Mouse (Mus musculus): ENCODE measurements around the gene Nae1.
"Not testable (repeated sequence)": the region's sequence is repeated elsewhere in the genome, so short reads cannot be mapped to it uniquely, and the experiment has no call there.

Gene Nae1

GRCm38 (mm10) chr8:104533971-104534778 is at the start of gene Nae1, which contains the start of gene Car7:
Nae1 (minus strand) TSS chr8:104534637.
Car7 (plus strand) TSS chr8:104534689.
- peak; percentile 90 to 91 for DNase-seq (ENCODE audit: low spot score in 2 of 2)

- not testable (repeated sequence) for DNase-seq (ENCODE audit: low spot score in 2 of 2)
Observed at GRCm38 (mm10) chr8:104577606-104578005, 43.2 kb upstream of the Nae1 start.

DNA sequence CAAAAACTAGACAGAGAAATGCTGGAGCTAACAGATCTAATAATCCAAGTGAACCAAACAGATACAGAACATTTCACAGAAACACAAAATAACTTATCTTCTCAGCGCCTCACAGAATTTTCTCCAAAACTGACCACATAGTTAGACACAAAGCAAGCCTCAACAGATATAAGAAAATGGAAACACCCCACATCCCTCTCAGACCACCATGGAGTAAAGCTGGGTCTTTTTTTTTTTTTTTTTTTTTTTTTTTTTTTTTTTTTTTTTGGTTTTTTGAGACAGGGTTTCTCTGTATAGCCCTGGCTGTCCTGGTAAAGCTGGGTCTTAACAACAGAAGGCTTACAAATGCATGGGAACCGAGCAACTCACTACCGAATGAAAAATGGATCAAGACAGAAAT is 42.4 kb upstream of the Nae1 start:
- DNase-seq (ENCODE audit: low spot score in 2 of 2): no peak

DNA sequence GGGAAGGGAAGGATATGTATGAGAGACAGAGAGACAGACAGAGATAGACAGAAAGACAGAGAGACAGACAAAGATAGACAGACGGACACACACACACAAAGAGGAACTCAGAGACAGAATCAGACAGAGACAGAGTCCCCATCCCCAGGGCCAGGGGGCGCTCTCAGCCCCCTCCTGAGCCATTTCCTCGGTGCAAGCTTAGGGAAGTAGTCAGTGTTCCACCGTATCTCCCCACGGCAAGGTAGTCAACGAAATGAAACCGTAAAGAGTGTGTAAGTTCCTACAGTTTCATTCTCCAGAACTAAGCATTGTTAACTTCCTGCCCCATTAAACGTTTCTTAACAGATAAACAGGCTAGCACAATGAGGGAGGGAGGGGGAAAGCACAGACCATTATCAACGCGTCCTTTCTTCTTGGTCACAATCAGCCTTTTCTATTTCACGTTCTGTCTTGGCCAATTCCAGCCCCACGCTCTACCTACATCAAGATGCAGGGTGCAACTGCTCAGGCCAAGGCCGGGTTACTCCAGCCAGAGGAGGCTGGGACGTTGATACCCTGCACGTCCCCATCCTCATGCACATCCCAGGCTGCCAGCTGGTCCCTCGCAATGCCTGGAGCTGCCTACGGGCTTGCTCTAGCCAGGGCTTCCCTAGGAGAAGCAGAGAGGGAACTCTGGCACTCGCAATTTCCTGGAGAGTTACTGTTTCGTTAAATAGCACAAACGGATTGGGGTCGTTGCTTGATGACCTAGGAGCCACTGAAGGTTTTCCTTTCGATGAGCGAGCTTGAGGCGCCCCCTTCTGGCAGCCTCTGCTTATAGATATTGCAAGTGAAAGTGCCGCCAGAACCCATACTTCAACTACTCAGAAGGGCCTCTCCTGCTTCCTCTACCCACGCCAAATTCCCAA is 36.3 kb upstream of the Nae1 start:
- DNase-seq (ENCODE audit: low spot score in 2 of 2): peak; percentile 64 to 79

GRCm38 (mm10) chr8:104569559-104569958 is 35.1 kb upstream of the Nae1 start:
- no peak for DNase-seq (ENCODE audit: low spot score in 2 of 2)

DNA sequence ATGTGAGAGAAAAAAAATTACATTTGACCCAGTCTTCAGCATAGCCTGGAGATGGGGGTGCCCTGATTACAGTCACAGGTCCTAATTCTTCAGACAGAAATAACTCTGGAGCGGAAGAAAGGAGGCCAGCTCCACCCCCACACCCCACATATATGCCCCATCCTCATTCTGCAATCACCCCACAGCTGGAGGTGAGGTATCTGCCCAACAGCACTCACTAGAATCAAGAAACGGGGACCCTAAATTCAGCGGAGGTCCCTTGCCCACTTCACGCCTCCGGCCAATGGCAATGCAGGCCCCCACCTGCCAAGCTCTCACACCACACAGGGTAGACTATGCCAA is 31.0 kb upstream of the Nae1 start:
- DNase-seq (ENCODE audit: low spot score in 2 of 2): no peak

DNA sequence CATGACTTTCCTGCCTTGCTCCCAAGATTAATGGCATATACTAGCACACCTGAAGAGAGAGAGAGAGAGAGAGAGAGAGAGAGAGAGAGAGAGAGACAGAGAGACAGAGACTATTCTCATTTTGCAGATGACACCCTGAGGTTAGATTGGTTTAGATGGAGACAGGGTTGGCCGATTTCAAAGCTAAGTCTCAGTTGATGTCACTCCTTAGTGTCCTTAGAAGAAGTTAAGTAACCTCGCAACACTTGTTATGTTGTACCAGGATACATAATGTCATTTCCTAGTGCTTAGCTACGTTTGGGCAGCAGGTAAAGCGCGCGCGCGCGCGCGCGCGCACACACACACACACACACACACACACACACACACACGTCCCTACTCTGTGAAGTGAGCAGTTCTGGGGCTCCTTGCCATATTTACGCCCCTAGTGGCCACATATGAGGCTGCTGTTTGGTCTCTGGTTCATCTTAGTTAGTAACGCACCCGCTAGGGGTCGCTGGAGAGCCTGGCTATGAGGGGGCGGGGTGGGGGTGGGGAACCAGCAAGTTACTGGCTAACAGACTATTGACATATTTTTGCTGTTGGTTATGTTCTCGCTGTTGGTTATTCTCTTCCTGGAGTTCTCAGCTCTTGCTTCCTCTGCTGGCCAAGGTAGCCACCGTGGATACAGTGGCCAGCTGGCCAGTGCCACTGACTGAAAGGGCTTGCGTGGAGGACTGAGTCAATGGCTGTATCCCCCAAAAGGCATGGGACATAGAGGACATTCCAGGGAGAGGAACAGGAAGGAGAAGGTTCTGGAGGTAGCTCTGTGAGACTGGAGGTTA is 30.4 kb upstream of the Nae1 start:
- DNase-seq (ENCODE audit: low spot score in 2 of 2): peak; percentile 66 to 86

GRCm38 (mm10) chr8:104560731-104561130 is 26.3 kb upstream of the Nae1 start:
- no peak for DNase-seq (ENCODE audit: low spot score in 2 of 2)

GRCm38 (mm10) chr8:104557226-104557625 is 22.8 kb upstream of the Nae1 start:
- DNase-seq (ENCODE audit: low spot score in 2 of 2): no peak

DNA sequence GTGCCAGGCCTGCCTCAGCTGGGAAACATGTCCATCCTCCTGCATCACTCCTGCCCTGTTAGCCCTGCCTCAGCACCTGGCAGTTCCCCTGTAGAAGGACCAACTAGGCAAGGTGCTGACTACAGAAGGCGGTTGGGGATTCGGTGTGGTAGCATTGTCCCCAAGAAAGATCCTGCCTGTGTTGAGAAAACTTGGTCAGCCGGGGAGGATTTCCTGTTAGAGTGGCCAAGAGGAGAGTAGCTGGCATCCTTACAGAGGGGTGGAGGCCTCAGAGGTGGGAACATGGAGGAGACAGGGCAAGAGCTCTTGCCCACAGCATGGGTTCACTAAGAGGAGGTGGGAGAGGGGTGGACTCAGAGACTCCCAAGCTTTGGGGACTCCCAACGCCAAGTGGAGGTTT is 20.8 kb upstream of the Nae1 start:
- DNase-seq (ENCODE audit: low spot score in 2 of 2): no peak

- no peak for DNase-seq (ENCODE audit: low spot score in 2 of 2)
Observed at GRCm38 (mm10) chr8:104543440-104544045, 9.1 kb upstream of the Nae1 start.

GRCm38 (mm10) chr8:104542160-104542559 is 7.7 kb upstream of the Nae1 start:
- DNase-seq (ENCODE audit: low spot score in 2 of 2): no peak

DNA sequence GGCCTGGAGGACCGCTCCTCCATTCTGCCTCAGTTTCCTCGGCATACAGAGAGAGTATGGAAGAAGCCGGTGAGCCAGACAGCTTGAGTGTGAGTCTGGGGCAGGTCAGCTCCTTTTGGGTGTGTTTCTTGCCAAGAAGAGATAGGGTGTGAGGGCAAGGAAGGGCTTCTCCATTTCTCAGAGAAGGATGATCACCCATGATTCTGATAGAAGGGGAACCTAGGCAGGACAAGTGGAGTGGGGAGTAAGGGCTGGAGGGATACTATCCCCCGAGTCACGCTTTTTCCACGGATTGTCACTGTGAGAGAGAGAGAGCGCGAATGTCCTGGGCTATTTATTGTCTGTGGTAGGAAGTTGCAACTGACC is 7.1 kb upstream of the Nae1 start:
- DNase-seq (ENCODE audit: low spot score in 2 of 2): no peak

- no peak for DNase-seq (ENCODE audit: low spot score in 2 of 2)
Observed at GRCm38 (mm10) chr8:104540710-104541514, 6.5 kb upstream of the Nae1 start.

GRCm38 (mm10) chr8:104540238-104540637 is 5.8 kb upstream of the Nae1 start:
- DNase-seq (ENCODE audit: low spot score in 2 of 2): no peak

- DNase-seq (ENCODE audit: low spot score in 2 of 2): no peak
Observed at GRCm38 (mm10) chr8:104539566-104539965, 5.1 kb upstream of the Nae1 start.

DNA sequence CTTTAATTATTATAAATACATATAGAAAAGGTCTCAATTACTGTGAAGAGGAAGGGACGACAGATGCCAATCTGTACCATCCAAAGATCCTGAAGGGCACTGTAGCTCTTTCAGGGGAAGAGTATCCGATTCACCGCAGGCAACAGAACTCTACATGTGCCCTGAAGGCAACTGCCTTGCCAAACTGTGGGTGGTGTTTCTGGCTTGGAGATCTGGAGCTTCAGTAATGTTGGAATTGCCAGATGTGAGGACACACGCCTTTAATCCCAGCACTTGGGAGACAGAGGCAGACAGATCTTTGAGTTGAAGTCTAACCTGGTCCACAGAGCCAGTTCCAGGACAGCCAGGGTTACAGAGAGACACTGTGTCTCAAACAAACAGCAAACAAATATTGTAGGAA is 4.5 kb upstream of the Nae1 start:
- no peak for DNase-seq (ENCODE audit: low spot score in 2 of 2)

DNA sequence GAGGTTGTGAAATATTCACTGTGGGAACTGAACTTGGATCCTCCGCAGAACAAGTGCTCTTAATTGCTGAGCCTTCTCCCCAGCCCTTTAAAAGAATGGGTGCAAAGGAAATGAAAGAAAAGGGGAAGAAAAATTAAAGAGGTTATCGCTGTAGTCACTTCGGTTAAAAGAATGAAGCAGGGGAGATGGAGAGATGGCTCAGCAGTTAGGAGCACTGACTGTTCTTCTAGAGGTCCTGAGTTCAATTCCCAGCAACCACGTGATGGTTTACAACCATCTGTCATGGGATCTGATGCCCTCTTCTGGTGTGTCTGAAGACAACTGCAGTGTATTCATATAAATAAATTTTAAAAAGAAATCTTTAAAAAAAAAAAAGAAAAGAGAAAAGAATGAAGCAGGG is 1.6 kb upstream of the Nae1 start:
- DNase-seq (ENCODE audit: low spot score in 2 of 2): no peak

DNA sequence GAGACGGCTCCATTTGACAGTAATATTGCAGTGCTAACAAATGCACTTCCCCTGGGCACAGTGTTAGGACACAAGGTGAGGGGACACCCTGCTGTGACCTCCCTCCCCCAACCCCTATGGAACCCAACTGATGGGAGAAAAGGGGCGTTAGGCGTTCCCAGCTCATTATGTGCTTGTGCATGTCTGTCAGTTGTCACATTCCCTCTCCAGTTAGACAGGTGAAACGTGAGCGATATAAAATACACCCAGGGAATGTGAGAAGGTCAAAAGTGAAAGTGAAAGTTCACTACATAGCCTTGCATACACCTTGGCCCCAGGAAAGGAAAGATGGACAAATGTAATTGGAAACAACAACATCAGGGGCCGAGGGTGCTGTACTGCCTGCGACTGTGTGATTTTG is 941 bp upstream of the Nae1 start:
- no peak for DNase-seq (ENCODE audit: low spot score in 2 of 2)

DNA sequence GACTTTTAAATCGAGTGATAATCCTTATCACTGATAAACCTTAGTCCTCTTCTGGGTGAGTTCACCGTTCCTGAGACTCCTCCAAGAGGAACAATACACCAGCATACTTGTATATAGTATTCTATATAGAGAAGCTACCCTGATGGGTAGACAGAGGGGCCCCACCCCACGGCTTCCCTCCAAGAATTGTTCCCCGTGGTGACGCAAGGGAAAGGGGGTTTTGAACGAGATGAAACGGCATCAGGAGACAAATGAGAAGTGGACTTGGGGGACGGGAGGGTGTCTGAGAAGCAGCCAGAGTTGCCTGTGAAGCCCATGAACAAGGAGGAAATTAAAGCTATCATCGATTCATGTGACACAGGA is 323 bp upstream of the Nae1 start:
- no peak for DNase-seq (ENCODE audit: low spot score in 2 of 2)

GRCm38 (mm10) chr8:104533551-104533950 is 886 bp downstream of the Nae1 start:
- no peak for DNase-seq (ENCODE audit: low spot score in 2 of 2)
